Mouse (Mus musculus): ENCODE results near the gene Jhy. TPM values are rescaled to one million over a fixed set of nuclear protein-coding genes. Genes with fewer than 3 reads are reported as not detected.

Jhy gene
- polyA plus RNA-seq, 1 experiment from 2014 or later, result 0.99 TPM

GRCm38 (mm10) chr9:40947131-40947530, 16.8 kb downstream of the Jhy start:
- DNase-seq (ENCODE audit: low spot score) (no peak), ATAC-seq (no peak)
- Histone ChIP-seq H3K4me3 (ENCODE audit: low read depth, low read length) (no peak overlapping the region), H3K27ac (ENCODE audit: low read depth, low read length) (no peak overlapping the region), H3K27me3 (replicated peaks; ENCODE audit: control insufficient read depth, insufficient read depth, low read length) (no peaks in the 10 kb centered on the region), H3K9ac (ENCODE audit: low read length) (no peak overlapping the region), H3K36me3 (ENCODE audit: control insufficient read depth, insufficient read depth, low read length) (no peaks in the 10 kb centered on the region), H3K4me2 (ENCODE audit: low read length) (no peak overlapping the region), H3K4me1 (ENCODE audit: control insufficient read depth, insufficient read depth, low read length) (peaks cover 5% of the 10 kb centered on the region; the same call in 1 of the 2 replicates), H3K9me3 (replicated peaks; ENCODE audit: control insufficient read depth, low read length) (no peaks in the 10 kb centered on the region)
- WGBS, result 82% methylated on average over 4 of the region's 4 CpGs

DNA sequence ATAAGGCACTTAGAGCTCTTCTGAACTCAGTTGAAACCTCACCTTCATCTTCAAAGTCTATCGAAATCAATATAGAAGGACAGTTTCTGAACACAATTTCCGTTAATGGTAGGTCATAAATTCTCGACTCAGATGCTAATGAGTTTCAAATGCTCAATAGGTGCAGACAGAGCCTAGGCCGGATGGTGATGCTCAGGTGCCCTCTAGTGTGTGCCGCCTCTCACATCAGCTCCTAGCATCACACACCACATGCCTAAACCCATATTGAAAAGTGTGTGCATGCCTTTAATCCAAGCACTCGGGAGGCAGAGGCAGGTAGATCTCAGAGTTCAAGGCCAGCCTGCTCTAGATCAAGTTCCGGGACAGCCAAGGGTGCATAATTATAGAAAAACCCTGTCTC, 26.5 kb downstream of the Jhy start:
- Histone ChIP-seq H3K4me3 (ENCODE audit: low read depth, low read length) (no peak overlapping the region), H3K9me3 (replicated peaks; ENCODE audit: control insufficient read depth, low read length) (no peaks in the 10 kb centered on the region), H3K4me2 (ENCODE audit: low read length) (no peak overlapping the region), H3K27ac (ENCODE audit: low read depth, low read length) (no peak overlapping the region), H3K27me3 (replicated peaks; ENCODE audit: control insufficient read depth, insufficient read depth, low read length) (no peaks in the 10 kb centered on the region), H3K4me1 (ENCODE audit: control insufficient read depth, insufficient read depth, low read length) (no peaks in the 10 kb centered on the region), H3K36me3 (ENCODE audit: control insufficient read depth, insufficient read depth, low read length) (no peaks in the 10 kb centered on the region), H3K9ac (ENCODE audit: low read length) (no peak overlapping the region)
- DNase-seq (ENCODE audit: low spot score) (peak; percentile 27), ATAC-seq (no peak)
- 64% methylated on average over 7 of the region's 7 CpGs for WGBS

- H3K9me3 ChIP-seq (replicated peaks; ENCODE audit: control insufficient read depth, low read length), result no peaks in the 10 kb centered on the region
- H3K4me2 ChIP-seq (ENCODE audit: low read length), result no peak overlapping the region
- H3K27me3 ChIP-seq (replicated peaks; ENCODE audit: control insufficient read depth, insufficient read depth, low read length), result no peaks in the 10 kb centered on the region
- no peaks in the 10 kb centered on the region for H3K36me3 ChIP-seq (ENCODE audit: control insufficient read depth, insufficient read depth, low read length)
- DNase-seq (ENCODE audit: low spot score) (no peak), ATAC-seq (no peak)
- H3K27ac ChIP-seq (ENCODE audit: low read depth, low read length), result no peak overlapping the region
- no peak overlapping the region for H3K9ac ChIP-seq (ENCODE audit: low read length)
- 0 out of 2 replicates have a peak, but pooled peaks cover under 1% of the 10 kb centered on the region for H3K4me1 ChIP-seq (ENCODE audit: control insufficient read depth, insufficient read depth, low read length)
- WGBS, result 65% methylated on average over 3 of the region's 3 CpGs
- H3K4me3 ChIP-seq (ENCODE audit: low read depth, low read length), result no peak overlapping the region
Observed at GRCm38 (mm10) chr9:40933323-40933722, 30.6 kb downstream of the Jhy start.

- whole genome bisulfite sequencing, result 32% methylated on average over 17 of the region's 17 CpGs
- peak; percentile 65 for DNase-seq (ENCODE audit: low spot score)
- H3K27ac ChIP-seq (ENCODE audit: low read depth, low read length), result no peak overlapping the region
- no peak overlapping the region for H3K4me2 ChIP-seq (ENCODE audit: low read length)
- no peak for ATAC-seq
- no peaks in the 10 kb centered on the region for H3K36me3 ChIP-seq (ENCODE audit: control insufficient read depth, insufficient read depth, low read length)
- no peaks in the 10 kb centered on the region for H3K27me3 ChIP-seq (replicated peaks; ENCODE audit: control insufficient read depth, insufficient read depth, low read length)
- H3K9ac ChIP-seq (ENCODE audit: low read length), result no peak overlapping the region
- no peaks in the 10 kb centered on the region for H3K9me3 ChIP-seq (replicated peaks; ENCODE audit: control insufficient read depth, low read length)
- no peak overlapping the region for H3K4me3 ChIP-seq (ENCODE audit: low read depth, low read length)
- H3K4me1 ChIP-seq (ENCODE audit: control insufficient read depth, insufficient read depth, low read length), result peaks cover 8% of the 10 kb centered on the region; the same call in 1 of the 2 replicates
Observed at GRCm38 (mm10) chr9:40927351-40927980, 36.5 kb downstream of the Jhy start.

DNA sequence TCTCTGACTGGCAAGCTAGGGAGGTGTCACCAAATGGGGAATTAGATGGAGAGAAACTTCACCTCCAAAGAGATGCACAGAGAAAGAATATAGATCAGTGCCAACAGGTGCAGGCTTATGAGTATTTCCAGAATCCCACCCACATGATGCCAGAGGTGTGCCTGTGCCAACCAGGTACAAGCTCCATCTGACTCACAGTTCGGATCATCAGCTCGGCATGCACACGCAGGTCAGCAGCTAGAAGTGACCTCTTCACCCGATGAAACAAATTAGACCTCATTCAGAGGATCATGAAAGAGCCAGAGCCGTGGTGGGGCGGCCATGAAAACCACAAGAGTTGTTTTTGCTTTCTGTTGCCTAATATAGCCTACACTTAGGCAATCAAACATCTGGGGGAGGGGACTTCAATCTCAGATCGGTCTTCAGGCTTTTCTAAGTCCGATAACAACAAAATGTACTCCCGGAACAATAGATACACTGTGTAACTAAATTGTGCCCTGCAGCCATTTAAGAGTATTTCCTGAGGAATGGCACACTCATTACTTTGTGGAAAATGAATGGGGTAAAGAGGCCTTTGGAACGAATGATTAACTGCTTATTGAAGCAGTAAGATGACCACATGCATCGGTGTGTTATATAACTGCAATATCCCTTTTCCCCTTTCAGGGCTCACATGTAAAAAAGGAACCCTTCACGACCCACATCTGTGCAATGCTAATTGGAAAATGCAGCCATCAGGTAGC, 45.9 kb downstream of the Jhy start:
- Histone ChIP-seq H3K4me3 (ENCODE audit: low read depth, low read length) (no peak overlapping the region), H3K9ac (ENCODE audit: low read length) (no peak overlapping the region), H3K27ac (ENCODE audit: low read depth, low read length) (no peak overlapping the region), H3K36me3 (ENCODE audit: control insufficient read depth, insufficient read depth, low read length) (no peaks in the 10 kb centered on the region), H3K4me1 (ENCODE audit: control insufficient read depth, insufficient read depth, low read length) (no peaks in the 10 kb centered on the region), H3K27me3 (replicated peaks; ENCODE audit: control insufficient read depth, insufficient read depth, low read length) (no peaks in the 10 kb centered on the region), H3K9me3 (replicated peaks; ENCODE audit: control insufficient read depth, low read length) (no peaks in the 10 kb centered on the region), H3K4me2 (ENCODE audit: low read length) (no peak overlapping the region)
- no peak for ATAC-seq
- 13% methylated on average over 12 of the region's 12 CpGs for WGBS
- peak; percentile 24 for DNase-seq (ENCODE audit: low spot score)

- WGBS, result 3% methylated on average over 7 of the region's 7 CpGs
- DNase-seq (ENCODE audit: low spot score), result no peak
- H3K27me3 ChIP-seq (replicated peaks; ENCODE audit: control insufficient read depth, insufficient read depth, low read length), result peaks cover 8% of the 10 kb centered on the region; the same call in 1 of the 2 replicates
Observed at GRCm38 (mm10) chr9:40908915-40909314, 55.0 kb downstream of the Jhy start.

GRCm38 (mm10) chr9:40908411-40908810, 55.5 kb downstream of the Jhy start:
- H3K4me3 ChIP-seq (ENCODE audit: low read depth, low read length), result no peak overlapping the region
- DNase-seq (ENCODE audit: low spot score) (no peak), ATAC-seq (no peak)
- no peaks in the 10 kb centered on the region for H3K9me3 ChIP-seq (replicated peaks; ENCODE audit: control insufficient read depth, low read length)
- 0 out of 2 replicates have a peak, but pooled peaks cover 2% of the 10 kb centered on the region for H3K4me1 ChIP-seq (ENCODE audit: control insufficient read depth, insufficient read depth, low read length)
- H3K27me3 ChIP-seq (replicated peaks; ENCODE audit: control insufficient read depth, insufficient read depth, low read length), result peaks cover 8% of the 10 kb centered on the region; the same call in 1 of the 2 replicates
- 9% methylated on average over 8 of the region's 8 CpGs for WGBS
- no peaks in the 10 kb centered on the region for H3K36me3 ChIP-seq (ENCODE audit: control insufficient read depth, insufficient read depth, low read length)
- H3K9ac ChIP-seq (ENCODE audit: low read length), result no peak overlapping the region
- H3K4me2 ChIP-seq (ENCODE audit: low read length), result peak overlapping the region; percentile 7; the same call in 1 of the 2 replicates
- no peak overlapping the region for H3K27ac ChIP-seq (ENCODE audit: low read depth, low read length)

More at GRCm38 (mm10) chr9:40908915-40909314, 55.0 kb downstream of the Jhy start:
- H3K4me3 ChIP-seq (ENCODE audit: low read depth, low read length), result no peak overlapping the region
- H3K9me3 ChIP-seq (replicated peaks; ENCODE audit: control insufficient read depth, low read length), result no peaks in the 10 kb centered on the region
- H3K4me2 ChIP-seq (ENCODE audit: low read length), result no peak overlapping the region
- ATAC-seq, result no peak
- H3K9ac ChIP-seq (ENCODE audit: low read length), result no peak overlapping the region
- H3K4me1 ChIP-seq (ENCODE audit: control insufficient read depth, insufficient read depth, low read length), result 0 out of 2 replicates have a peak, but pooled peaks cover 2% of the 10 kb centered on the region
- H3K36me3 ChIP-seq (ENCODE audit: control insufficient read depth, insufficient read depth, low read length), result no peaks in the 10 kb centered on the region
- no peak overlapping the region for H3K27ac ChIP-seq (ENCODE audit: low read depth, low read length)

DNA sequence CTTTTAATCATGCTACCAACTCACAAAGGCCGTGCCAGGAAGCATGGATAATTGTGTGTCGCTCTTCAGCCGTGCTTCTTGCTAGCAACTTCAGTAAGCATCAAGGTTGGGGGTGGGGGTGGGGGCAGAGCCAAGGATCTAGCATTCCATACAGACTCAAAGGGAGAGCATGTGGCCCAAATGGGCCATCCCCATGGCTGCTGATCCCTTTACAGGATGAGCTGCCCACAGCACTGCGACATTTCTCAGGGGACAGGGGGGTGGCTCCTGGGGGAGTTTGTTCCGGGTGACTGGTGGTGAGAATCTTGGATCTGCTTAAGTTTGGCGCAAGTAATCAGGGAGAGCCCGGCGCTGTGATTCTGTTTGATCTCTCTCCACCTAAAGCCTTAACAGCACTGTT, 56.5 kb downstream of the Jhy start:
- no peak overlapping the region for H3K4me3 ChIP-seq (ENCODE audit: low read depth, low read length)
- H3K9ac ChIP-seq (ENCODE audit: low read length), result no peak overlapping the region
- no peak for ATAC-seq
- no peak for DNase-seq (ENCODE audit: low spot score)
- H3K27me3 ChIP-seq (replicated peaks; ENCODE audit: control insufficient read depth, insufficient read depth, low read length), result peaks cover 8% of the 10 kb centered on the region; the same call in 1 of the 2 replicates
- WGBS, result 7% methylated on average over 8 of the region's 8 CpGs
- H3K27ac ChIP-seq (ENCODE audit: low read depth, low read length), result no peak overlapping the region
- H3K4me1 ChIP-seq (ENCODE audit: control insufficient read depth, insufficient read depth, low read length), result 0 out of 2 replicates have a peak, but pooled peaks cover 2% of the 10 kb centered on the region
- H3K9me3 ChIP-seq (replicated peaks; ENCODE audit: control insufficient read depth, low read length), result no peaks in the 10 kb centered on the region
- H3K36me3 ChIP-seq (ENCODE audit: control insufficient read depth, insufficient read depth, low read length), result no peaks in the 10 kb centered on the region
- no peak overlapping the region for H3K4me2 ChIP-seq (ENCODE audit: low read length)

DNA sequence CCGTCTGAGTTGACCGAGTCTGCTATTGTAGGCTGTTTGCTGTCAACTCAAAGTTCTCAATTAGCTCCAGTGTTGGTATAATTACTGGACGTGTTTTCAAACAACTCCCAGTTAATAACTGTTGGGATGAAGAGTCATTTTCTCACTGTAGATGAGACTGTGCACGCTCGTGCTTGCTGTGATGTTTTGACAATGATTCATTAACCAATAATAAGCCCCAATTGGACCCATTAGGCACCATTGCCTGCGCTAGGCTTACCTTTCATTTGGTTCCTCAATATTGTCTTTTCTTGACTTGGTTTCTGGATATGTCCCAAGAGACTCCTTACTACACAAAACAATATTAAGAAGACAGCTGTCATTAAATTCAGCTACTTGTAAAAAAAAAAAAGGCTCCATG, 71.5 kb downstream of the Jhy start:
- no peaks in the 10 kb centered on the region for H3K36me3 ChIP-seq (ENCODE audit: control insufficient read depth, insufficient read depth, low read length)
- H3K4me3 ChIP-seq (ENCODE audit: low read depth, low read length), result no peak overlapping the region
- H3K27me3 ChIP-seq (replicated peaks; ENCODE audit: control insufficient read depth, insufficient read depth, low read length), result peaks cover 57% of the 10 kb centered on the region
- H3K27ac ChIP-seq (ENCODE audit: low read depth, low read length), result no peak overlapping the region
- H3K4me1 ChIP-seq (ENCODE audit: control insufficient read depth, insufficient read depth, low read length), result 0 out of 2 replicates have a peak, but pooled peaks cover 4% of the 10 kb centered on the region
- H3K9ac ChIP-seq (ENCODE audit: low read length), result no peak overlapping the region
- ATAC-seq (no peak), DNase-seq (ENCODE audit: low spot score) (no peak)
- 32% methylated on average over 6 of the region's 6 CpGs for WGBS
- H3K9me3 ChIP-seq (replicated peaks; ENCODE audit: control insufficient read depth, low read length), result no peaks in the 10 kb centered on the region
- no peak overlapping the region for H3K4me2 ChIP-seq (ENCODE audit: low read length)

All from forebrain, embryonic 14.5 days (tissue).